Mouse (Mus musculus): ENCODE measurements around the gene Akap6.

Gene Akap6

GRCm38 (mm10) chr12:53144760-53145159 is 445.6 kb downstream of the Akap6 start:
- no peak for DNase-seq (ENCODE audit: low spot score)

- no peak for DNase-seq (ENCODE audit: low spot score)
Observed at GRCm38 (mm10) chr12:53145516-53145915, 446.3 kb downstream of the Akap6 start.

GRCm38 (mm10) chr12:53146460-53147050 is 447.4 kb downstream of the Akap6 start:
- DNase-seq (ENCODE audit: low spot score) = no peak

- no peak for DNase-seq (ENCODE audit: low spot score)
Observed at GRCm38 (mm10) chr12:53147696-53148095, 448.5 kb downstream of the Akap6 start.

- no peak for DNase-seq (ENCODE audit: low spot score)
Observed at GRCm38 (mm10) chr12:53168189-53169003, 469.2 kb downstream of the Akap6 start.

- DNase-seq (ENCODE audit: low spot score) = no peak
Observed at GRCm38 (mm10) chr12:53191435-53191834, 492.3 kb downstream of the Akap6 start.

- DNase-seq (ENCODE audit: low spot score) = no peak
Observed at GRCm38 (mm10) chr12:53193664-53194063, 494.5 kb downstream of the Akap6 start.
